Mouse (Mus musculus): Measurements from ENCODE around the gene Tbkbp1.

The Tbkbp1 gene

DNA sequence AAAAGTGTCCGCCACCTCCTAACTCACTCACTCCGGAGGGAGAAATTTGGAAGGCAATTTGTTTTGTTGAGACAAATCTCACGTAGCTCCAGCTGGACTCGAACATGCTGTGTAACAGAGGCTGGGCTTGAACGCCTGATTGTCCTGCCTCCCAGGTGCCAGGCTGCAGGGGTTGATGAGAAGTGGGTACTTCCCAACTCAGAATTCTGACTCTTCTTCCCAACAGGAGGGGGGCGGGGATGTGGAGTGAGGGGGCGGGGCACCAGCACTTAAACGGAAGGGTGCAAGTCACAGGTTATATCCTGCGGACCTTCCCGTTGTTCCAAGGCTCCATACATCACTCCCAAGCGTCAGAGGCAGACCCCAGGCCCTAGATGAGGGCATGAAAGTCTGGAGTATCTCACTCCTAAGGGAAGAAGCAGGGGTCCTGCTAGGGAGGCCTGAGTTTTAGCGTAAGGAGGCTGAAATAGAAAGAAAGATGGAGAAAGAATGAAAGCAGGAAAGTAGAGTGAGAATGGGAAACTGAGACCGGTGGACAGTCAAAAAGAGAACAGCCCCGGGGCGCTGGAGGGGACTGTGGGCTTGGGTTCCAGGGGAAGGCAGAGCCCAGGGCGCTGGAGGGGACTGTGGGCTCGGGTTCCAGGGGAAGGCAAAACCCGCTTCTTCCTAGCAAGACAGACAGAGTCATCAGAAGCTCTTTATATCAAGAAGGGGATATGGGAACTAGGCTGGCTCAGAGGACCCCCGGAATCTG, 23.6 kb downstream of the Tbkbp1 start:
- no peak for DNase-seq (ENCODE audit: low spot score in 2 of 2)

DNA sequence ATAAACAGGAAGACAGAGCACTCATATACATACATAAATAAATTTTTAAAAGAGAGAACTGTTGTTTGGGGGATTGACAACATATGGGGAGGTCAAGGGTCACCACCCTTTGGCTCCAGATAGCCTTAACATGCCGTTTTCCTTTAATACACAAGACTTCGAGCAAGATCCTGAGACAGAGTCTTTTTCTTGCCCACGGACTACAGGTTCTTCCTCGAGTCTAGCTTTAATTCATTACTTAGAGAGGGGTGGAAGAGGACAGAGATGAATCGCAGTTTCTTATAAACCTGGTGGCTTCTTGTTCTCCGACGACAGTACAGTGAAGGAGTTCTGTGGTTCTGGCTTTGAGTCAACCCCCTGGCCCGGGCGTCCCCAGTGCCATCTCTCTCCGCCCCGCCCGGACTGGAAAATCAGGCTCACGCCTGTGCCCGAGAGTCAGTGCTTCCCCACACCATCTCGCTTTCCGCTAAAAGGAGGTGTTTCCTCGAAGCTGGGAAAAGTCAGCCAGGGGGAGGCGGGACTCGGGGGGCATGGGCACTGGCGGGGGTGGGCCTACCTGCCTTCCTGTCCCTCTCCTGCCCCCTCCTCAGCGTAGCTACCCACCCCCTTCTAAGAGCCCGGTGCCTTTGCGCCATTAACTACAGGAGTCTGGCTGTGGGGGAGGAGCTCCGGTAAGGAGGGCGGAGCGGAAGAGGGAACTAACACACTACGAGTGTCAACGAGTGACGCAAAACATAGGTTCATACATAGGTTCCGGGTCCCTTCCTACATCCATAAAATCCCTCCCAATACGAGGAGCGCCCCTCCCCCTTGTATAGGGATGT, 24.4 kb downstream of the Tbkbp1 start:
- DNase-seq (ENCODE audit: low spot score in 2 of 2), result no peak

DNA sequence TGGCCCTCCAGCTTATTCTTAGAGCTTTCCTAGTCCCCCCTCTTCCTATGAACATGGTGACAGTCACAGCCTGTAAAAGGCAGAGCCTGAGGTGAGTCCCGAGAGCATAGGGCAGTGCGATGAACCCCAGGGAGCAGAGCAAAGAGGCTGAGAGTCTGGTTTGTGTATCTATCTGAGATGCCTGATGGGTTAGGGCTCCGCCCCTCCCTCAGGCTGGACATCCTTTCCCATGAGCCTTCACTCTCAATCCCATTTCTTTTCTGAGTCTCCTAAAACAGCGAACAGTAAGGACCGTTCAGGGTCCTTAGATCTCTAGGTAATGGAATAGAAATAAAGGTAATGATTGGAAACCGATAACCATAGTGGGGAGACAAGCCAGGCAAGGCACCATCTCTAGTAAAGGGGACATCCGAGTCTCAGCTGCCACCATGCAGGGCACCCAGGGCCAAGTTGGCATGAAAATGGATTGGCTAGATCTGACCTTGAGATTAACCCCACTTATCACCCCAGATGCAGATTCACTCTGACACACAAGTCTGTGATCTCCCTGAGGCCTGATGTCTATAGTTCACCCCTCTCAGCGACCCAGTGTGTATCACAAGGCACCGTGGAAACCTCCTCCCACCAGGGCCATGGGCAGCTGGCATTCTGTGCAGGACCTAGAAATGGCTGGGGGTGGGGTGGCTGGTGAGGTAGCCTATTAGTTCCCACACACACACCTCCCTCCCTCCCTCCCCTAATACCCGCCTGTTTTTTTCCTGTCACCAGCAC, 26.8 kb downstream of the Tbkbp1 start:
- DNase-seq (ENCODE audit: low spot score in 2 of 2), result no peak

DNA sequence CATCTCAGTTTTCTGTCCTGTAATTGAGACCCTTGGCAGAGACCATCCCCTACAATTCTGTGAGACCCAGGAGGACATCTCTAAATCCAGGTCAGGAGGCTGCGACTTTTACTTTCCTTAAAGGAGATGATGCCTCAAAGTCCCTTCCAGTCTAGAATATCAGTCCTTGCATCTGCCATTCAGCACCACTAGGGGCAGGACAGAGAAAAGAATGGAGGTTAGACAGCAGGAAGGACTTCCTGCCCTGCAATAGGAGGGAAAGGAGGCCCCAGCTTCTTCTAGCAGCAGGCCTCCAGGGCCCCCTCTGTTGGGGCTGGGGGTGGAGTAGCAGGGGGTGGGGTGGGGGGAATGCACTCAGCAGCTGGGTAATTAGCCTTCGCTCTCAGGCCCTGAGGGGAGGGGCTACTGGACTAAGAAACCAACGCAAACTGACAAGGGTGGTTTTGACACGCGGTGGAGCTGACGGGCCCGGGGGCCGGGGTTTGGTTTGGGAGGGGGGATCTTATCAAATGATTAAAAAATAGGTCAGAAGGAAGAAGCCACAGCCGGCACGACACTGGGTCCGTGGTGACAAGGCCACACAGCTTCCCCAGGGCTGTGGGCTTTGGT, 27.9 kb downstream of the Tbkbp1 start:
- no peak for DNase-seq (ENCODE audit: low spot score in 2 of 2)

DNA sequence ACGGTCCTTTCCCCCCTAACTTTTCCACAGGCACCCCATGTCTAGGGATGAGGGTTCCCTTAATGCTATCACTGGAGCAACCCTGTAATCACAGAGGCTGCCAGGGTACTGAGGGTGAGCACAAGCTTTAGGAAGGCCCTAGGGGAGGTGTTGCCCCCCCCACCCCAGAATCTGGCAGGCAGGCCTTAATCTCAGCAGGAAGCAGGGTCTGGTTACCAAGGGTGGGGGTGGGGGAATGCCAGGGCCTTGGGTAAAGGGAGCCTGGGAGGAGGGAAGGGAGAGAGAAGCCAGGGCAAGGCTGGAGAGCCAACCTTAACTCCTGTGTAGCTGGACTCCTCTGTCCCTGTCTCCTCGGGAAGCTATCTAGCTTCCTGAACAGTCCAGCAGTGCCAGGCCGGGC, 30.7 kb downstream of the Tbkbp1 start:
- DNase-seq (ENCODE audit: low spot score in 2 of 2), result no peak

DNA sequence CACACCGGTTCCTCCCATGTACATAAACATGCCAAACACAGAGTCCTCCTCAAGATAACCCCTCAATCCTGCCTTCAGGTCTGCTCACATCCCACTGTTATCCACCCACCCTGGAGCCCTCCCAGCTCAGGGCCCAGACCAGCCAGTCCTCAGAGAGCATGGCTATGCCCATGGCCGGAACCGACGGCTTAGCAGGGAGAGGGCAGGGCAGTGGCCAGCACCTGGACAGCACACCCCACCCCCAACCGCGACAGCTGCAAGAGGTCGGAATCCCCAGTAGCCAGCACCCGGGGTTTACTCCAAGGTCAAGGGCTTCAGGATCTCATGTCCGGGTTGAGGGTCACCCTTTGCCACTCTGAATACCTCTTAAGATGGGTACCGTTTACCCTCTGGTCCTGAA, 31.1 kb downstream of the Tbkbp1 start:
- DNase-seq (ENCODE audit: low spot score in 2 of 2), result no peak

DNA sequence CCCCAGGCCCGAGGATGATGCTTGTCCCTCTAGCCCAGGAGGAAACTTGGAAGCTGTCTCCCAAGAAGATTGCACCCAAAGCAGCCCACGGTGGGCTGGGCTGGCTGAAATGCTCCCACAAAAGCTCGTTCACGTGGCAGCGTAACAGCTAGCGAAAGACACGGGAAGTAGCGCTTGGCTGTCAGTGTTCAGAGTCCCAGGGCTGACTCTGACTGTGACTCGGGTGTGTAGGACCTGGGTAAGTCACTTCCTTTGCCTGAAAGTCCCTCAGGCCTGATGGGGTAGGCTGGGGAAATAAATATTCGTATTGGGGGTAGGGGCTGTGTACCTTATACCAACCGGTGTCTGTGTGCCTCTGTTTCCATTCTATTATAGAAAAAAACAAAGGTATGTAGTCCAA, 35.5 kb downstream of the Tbkbp1 start:
- no peak for DNase-seq (ENCODE audit: low spot score in 2 of 2)

DNA sequence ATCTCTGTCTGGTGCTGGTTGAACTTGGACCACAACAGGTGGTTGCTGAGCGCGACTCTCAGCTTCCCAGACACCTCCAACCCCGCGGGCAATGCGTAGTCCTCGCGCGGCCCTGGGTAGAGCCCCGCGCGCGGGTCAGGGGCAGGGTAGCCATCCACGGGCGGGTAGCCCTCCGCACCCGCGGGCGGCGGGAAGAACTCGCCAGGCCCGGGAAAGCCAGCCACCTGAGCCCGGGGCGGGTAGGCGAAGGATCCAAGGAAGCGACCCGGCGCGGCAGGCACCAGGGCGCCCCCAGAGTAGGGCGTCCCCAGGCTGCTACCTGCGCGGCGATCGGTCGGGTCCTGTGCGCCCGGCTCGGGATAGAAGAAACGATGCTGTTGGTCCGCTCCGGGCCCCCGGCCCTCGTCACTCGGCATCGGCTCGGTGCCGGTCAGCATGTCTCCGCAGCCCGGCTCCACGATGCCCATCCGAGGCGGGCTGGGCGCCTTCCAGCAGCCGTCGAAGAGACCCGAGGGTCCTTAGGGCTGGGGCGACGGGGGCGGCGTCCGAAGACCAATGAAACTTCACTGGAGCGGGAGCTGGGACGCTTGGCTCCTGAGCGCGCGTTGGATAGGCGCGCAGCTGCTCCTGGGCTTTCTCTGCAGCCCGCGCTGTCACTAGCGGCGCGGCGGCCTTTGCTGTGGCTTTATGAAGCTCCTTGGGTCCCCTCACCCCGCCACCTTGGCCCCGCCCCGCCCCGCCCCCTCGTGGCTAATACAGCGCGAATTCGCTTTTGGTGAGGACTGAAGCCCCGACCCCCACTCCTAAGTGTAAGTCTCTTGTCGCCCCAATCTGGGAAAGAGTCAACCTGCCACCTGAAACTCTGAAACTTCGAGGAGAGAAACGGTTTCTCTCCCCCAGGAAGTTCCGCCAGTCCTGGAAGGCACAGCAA, 36.4 kb downstream of the Tbkbp1 start, which contains the start of gene Tbx21:
Gene Tbx21, minus strand, starts transcription at position 661 of the 931 bp plus-strand sequence.
- no peak for DNase-seq (ENCODE audit: low spot score in 2 of 2)

DNA sequence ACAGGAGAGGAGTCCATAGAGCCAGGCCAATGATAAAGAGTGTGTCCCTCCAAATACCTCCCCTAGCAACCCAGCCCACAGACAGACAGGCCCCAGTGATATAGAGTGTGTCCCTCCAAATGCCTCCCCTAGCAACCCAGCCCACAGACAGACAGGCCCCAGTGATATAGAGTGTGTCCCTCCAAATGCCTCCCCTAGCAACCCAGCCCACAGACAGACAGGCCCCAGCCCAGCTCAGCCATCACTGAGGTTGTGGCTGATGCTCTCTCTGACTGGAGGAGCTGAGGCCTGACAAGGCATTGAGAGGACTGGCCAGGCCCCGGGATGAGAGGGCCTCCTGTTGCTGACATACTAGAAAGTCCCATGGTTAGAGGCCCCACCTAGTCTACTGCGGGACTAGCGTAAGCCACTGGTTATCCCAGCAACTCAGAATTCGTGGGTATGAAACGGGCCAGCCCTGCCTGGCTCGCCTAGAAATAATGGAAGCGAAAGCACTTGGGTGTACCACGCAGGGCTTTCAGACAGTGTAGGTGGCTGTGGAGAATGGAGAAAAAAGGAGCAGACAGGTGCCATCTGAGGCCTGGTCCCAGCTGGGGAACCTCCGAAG, 38.7 kb downstream of the Tbkbp1 start:
- DNase-seq (ENCODE audit: low spot score in 2 of 2), result no peak

DNA sequence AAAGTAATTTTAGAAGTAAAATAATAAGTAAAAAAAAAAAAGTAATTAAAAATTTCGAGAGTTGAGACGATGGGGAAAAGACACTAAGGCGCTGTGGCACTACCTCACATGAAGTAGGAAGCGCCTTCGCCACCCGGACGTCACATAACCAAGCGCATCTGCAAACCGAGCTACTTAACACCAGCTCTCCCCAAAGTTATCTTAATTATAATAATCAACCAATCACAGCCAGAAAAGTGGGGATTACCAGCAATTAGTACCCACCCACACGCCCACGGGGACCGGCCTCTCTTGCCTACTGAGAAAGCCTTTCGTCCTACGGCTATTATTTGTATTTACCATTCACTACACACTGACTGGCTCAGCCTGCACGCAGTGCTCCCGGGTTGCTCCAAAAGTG, 42.3 kb downstream of the Tbkbp1 start:
- DNase-seq (ENCODE audit: low spot score in 2 of 2), result no peak

DNA sequence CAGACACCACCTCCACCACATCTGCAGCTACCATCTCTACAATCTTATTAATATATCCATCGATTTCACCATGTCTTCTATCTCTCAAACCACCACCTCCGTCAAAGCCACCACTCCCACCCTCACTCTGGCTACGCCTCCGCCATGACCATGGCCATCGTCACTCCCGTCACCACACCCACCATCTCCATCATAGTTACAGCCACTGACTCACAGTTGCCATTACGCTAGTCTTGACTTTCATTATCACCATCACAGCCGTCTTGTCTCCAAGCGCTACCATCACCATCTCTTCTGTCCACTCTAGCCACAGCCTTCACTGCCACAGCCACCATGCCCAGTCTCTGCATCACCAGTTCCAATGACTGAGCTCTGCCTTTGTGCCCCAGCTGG, 47.2 kb downstream of the Tbkbp1 start:
- no peak for DNase-seq (ENCODE audit: low spot score in 2 of 2)

DNA sequence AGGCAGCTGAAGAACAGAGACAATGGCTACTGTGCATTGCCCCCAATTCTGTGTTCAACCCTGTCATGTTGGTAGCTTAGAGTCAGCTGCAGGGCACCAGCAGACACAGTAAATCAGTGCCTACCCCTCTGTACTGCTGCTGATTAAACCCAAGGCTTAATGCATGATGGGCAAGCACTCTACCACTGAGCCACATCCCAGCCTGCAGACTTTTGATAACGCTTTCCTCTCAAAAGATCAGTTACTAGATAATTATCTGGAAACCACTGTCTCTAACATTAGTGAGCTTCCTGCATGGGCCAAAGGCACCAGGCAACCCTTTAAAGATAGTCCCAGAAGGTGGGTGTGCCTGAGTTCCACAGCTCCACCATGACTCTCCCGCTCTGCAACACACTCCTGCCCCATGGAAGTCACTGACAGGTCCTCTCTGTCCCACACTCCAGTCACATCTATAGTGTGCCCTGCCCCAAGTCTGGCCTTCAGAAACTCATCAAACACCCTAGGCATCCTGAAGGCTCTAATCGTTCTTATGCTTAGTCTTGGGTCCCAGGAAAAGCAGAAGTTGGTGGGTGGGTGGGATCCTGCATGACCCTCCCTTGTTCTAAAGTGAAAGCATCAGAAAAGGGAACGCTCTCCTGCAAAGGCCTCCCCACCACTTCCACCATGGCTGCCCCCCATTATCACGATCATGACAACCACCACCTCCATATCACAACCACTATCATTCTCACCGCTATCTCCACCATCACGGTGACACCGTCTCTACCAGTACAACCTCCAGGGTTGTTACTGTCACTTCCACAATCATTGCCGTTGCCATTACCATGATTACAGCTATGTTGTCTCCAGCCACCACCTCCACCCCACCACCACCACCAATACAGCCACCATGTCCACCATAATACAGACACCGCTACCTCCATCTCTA, 47.9 kb downstream of the Tbkbp1 start:
- DNase-seq (ENCODE audit: low spot score in 2 of 2), result no peak

DNA sequence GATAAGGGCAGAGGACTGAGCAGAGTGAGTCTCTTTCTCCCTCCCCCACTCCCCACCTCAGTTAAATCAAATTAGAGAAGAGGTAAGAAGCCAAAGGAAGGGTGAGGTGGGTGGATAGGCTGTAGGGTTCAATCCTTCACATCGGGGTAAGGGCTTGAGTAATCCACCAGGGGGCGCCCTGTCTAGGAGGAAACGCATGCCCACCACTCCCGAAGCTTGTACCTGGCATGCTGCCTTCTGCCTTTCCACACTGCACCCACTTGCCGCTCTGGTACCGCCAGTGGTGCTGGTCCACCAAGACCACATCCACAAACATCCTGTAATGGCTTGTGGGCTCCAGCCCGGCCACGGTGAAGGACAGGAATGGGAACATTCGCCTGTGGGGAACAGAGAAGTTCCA, 49.6 kb downstream of the Tbkbp1 start:
- DNase-seq (ENCODE audit: low spot score in 2 of 2), result peak in 1 of 2 experiments; percentile 35

DNA sequence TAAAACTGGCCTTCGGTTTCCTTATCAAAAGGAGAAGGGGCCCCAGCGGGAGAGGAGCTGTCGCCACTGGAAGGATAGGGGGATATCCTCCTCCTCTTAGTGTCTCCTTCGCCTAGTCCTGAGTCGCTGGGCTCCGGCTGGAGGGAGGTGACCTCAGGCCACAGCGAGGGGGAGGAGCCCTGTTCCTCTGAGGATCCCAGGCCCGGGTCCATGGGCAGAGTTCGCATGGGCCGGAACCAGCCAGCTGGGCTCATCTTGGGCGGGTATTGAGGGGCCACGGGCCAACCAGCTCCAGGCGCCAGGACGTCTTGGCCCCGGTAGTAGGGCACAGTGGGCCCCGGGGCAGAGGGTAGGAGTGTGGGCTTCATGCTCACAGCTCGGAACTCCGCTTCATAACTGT, 52.5 kb downstream of the Tbkbp1 start:
- DNase-seq (ENCODE audit: low spot score in 2 of 2), result no peak

DNA sequence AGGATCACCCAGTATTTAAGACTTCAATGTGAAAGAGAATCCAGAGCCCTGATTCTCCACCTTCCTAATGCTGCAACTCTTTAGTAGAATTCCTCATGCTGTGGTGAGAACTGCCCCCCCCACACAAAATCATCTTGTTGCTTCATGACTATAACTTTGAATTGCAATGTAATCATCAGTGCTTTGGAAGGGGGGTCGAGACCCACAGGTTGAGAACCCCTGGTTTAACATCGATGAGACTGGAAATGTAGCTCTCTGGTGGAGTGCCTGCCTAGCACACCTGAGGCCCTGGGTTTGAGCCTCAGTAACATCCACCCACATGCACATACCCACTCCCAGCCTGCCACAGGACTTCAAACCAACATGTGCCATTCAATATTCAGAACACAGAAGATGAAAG, 56.7 kb downstream of the Tbkbp1 start:
- DNase-seq (ENCODE audit: low spot score in 2 of 2), result no peak

DNA sequence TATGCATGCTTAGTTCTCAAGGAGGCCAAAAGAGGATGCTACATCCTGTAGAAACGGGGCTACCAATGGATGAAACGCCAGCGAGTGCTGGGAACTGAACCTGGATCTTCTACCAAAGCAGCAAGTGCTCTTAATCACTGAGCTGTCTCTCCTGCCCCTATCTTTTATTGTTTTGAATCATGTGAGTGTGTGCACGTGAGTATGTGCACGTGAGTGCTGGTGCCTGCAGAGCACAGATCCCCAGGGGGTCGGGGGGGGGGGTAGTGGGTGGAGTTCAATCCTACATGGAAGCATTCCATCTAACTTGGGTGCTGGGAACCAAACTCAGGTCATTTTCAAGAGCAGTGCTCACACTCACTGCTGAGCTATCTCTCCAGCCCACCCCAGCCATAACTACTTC, 64.9 kb downstream of the Tbkbp1 start:
- no peak for DNase-seq (ENCODE audit: low spot score in 2 of 2)

Data from frontal cortex, postnatal 14 days (tissue).